Mouse (Mus musculus): ENCODE results near the gene D630039A03Rik. TPM values are rescaled to one million over a fixed set of nuclear protein-coding genes. Genes with fewer than 3 reads are reported as not detected.
"Not testable (repeated sequence)": the region's sequence is repeated elsewhere in the genome, so short reads cannot be mapped to it uniquely, and the experiment has no call there.

The D630039A03Rik gene
- total RNA-seq, 2 experiments from 2014 or later: not detected

GRCm38 (mm10) chr4:57895140-57895539, 21.0 kb downstream of the D630039A03Rik start:
- ATAC-seq (replicated peaks; ENCODE audit: low FRiP score, low TSS enrichment, poor library complexity, severe bottlenecking): no peak

GRCm38 (mm10) chr4:57892001-57892586, 24.0 kb downstream of the D630039A03Rik start:
- ATAC-seq (replicated peaks; ENCODE audit: low FRiP score, low TSS enrichment, poor library complexity, severe bottlenecking): no peak

- ATAC-seq (replicated peaks; ENCODE audit: low FRiP score, low TSS enrichment, poor library complexity, severe bottlenecking): no peak
These were observed 26.3 kb downstream of the D630039A03Rik start for GRCm38 (mm10) chr4:57889773-57890172.

GRCm38 (mm10) chr4:57888978-57889377, 27.1 kb downstream of the D630039A03Rik start:
- ATAC-seq (replicated peaks; ENCODE audit: low FRiP score, low TSS enrichment, poor library complexity, severe bottlenecking): not testable (repeated sequence)

- no peak for ATAC-seq (replicated peaks; ENCODE audit: low FRiP score, low TSS enrichment, poor library complexity, severe bottlenecking)
These were observed 27.9 kb downstream of the D630039A03Rik start for GRCm38 (mm10) chr4:57888246-57888645.

GRCm38 (mm10) chr4:57886888-57887230, 29.2 kb downstream of the D630039A03Rik start:
- ATAC-seq (replicated peaks; ENCODE audit: low FRiP score, low TSS enrichment, poor library complexity, severe bottlenecking): no peak

GRCm38 (mm10) chr4:57886066-57886887, 29.8 kb downstream of the D630039A03Rik start:
- no peak for ATAC-seq (replicated peaks; ENCODE audit: low FRiP score, low TSS enrichment, poor library complexity, severe bottlenecking)

- ATAC-seq (replicated peaks; ENCODE audit: low FRiP score, low TSS enrichment, poor library complexity, severe bottlenecking): no peak
These were observed 30.9 kb downstream of the D630039A03Rik start for GRCm38 (mm10) chr4:57885186-57885585.

GRCm38 (mm10) chr4:57884511-57884910, 31.6 kb downstream of the D630039A03Rik start:
- no peak for ATAC-seq (replicated peaks; ENCODE audit: low FRiP score, low TSS enrichment, poor library complexity, severe bottlenecking)

GRCm38 (mm10) chr4:57883520-57884421, 32.3 kb downstream of the D630039A03Rik start:
- ATAC-seq (replicated peaks; ENCODE audit: low FRiP score, low TSS enrichment, poor library complexity, severe bottlenecking): no peak

- ATAC-seq (replicated peaks; ENCODE audit: low FRiP score, low TSS enrichment, poor library complexity, severe bottlenecking): peak; percentile 95
These were observed 36.2 kb downstream of the D630039A03Rik start for GRCm38 (mm10) chr4:57879804-57880357.

- no peak for ATAC-seq (replicated peaks; ENCODE audit: low FRiP score, low TSS enrichment, poor library complexity, severe bottlenecking)
These were observed 37.0 kb downstream of the D630039A03Rik start for GRCm38 (mm10) chr4:57879137-57879536.

- no peak for ATAC-seq (replicated peaks; ENCODE audit: low FRiP score, low TSS enrichment, poor library complexity, severe bottlenecking)
These were observed 48.6 kb downstream of the D630039A03Rik start for GRCm38 (mm10) chr4:57867454-57867853.

- no peak for ATAC-seq (replicated peaks; ENCODE audit: low FRiP score, low TSS enrichment, poor library complexity, severe bottlenecking)
These were observed 49.1 kb downstream of the D630039A03Rik start for GRCm38 (mm10) chr4:57866990-57867389.

GRCm38 (mm10) chr4:57866088-57866487, 50.0 kb downstream of the D630039A03Rik start:
- ATAC-seq (replicated peaks; ENCODE audit: low FRiP score, low TSS enrichment, poor library complexity, severe bottlenecking): no peak

- ATAC-seq (replicated peaks; ENCODE audit: low FRiP score, low TSS enrichment, poor library complexity, severe bottlenecking): no peak
These were observed 53.7 kb downstream of the D630039A03Rik start for GRCm38 (mm10) chr4:57862269-57862986.

GRCm38 (mm10) chr4:57861856-57862255, 54.2 kb downstream of the D630039A03Rik start:
- no peak for ATAC-seq (replicated peaks; ENCODE audit: low FRiP score, low TSS enrichment, poor library complexity, severe bottlenecking)

- no peak for ATAC-seq (replicated peaks; ENCODE audit: low FRiP score, low TSS enrichment, poor library complexity, severe bottlenecking)
These were observed 54.9 kb downstream of the D630039A03Rik start for GRCm38 (mm10) chr4:57861166-57861565.

- no peak for ATAC-seq (replicated peaks; ENCODE audit: low FRiP score, low TSS enrichment, poor library complexity, severe bottlenecking)
These were observed 55.9 kb downstream of the D630039A03Rik start for GRCm38 (mm10) chr4:57860204-57860611.

Data from megakaryocyte-erythroid progenitor cell, adult 5-6 weeks (primary cell).